Comparison of ENCODE assay signal across 14 mouse cellular contexts in the genomic region with DNA sequence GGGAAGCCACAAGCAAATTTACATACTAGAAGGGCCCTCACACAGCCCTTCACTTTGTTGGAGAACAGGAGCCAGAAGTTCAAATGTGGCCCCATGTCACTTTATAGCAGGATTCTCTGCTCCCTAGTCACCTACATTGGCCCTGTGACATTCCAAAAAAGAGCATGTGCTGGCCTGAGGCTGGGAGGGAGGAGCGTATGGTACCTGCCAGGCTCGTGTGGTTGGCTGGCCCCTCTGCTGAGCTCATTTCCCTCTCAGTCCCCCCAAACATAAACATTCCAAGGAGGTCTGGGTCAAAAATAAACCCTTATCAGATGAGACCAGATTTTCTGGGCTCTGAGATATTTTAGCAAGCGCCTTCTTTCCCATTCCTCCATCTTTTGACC. TPM values are rescaled to one million over a fixed set of nuclear protein-coding genes. Genes with fewer than 3 reads are reported as not detected.
DNase-seq lines count a peak whose midpoint lies in the region; ATAC-seq lines count a peak whose summit lies in the region.
"Had no signal": no experiment of that assay in that cellular context is flagged by ENCODE, and none has a peak within 500 bp of the region (broad histone marks: within the 10 kb centered on the region; RNA-seq: fewer than 3 reads in every experiment).

No protein-coding gene starts in this region.

- H3K27me3 ChIP-seq in hindbrain, embryonic 14.5 days (ENCODE audit: control insufficient read depth, insufficient read depth, low read length): no peaks in the 10 kb centered on the region
- H3K27me3 ChIP-seq in hindbrain, embryonic 12.5 days: no peaks in the 10 kb centered on the region
- H3K27me3 ChIP-seq in lung, embryonic 15.5 days: no peaks in the 10 kb centered on the region
- no peaks in the 10 kb centered on the region for H3K27me3 ChIP-seq in hindbrain, embryonic 16.5 days (replicated peaks; ENCODE audit: control insufficient read depth, insufficient read depth, low read length)
- H3K27me3 ChIP-seq: embryonic facial prominence, embryonic 13.5 days; heart, embryonic 15.5 days had no signal

- H3K4me3 ChIP-seq in hindbrain, embryonic 14.5 days (replicated peaks; ENCODE audit: low read length): no peak overlapping the region
- H3K4me3 ChIP-seq in hindbrain, embryonic 12.5 days: no peak overlapping the region
- no peak overlapping the region for H3K4me3 ChIP-seq in lung, embryonic 15.5 days
- no peak overlapping the region for H3K4me3 ChIP-seq in hindbrain, embryonic 16.5 days (ENCODE audit: low read length)
- H3K4me3 ChIP-seq: embryonic facial prominence, embryonic 13.5 days; forebrain, embryonic 10.5 days; heart, embryonic 15.5 days; left cerebral cortex, adult 2 months; limb, embryonic 10.5 days had no signal

- no peak overlapping the region for H3K27ac ChIP-seq in hindbrain, embryonic 14.5 days
- no peak overlapping the region for H3K27ac ChIP-seq in hindbrain, embryonic 12.5 days
- H3K27ac ChIP-seq in lung, embryonic 15.5 days: no peak overlapping the region
- H3K27ac ChIP-seq in hindbrain, embryonic 16.5 days (ENCODE audit: low read depth, low read length): no peak overlapping the region
- H3K27ac ChIP-seq: embryonic facial prominence, embryonic 13.5 days; forebrain, embryonic 10.5 days; heart, embryonic 15.5 days; left cerebral cortex, adult 2 months; limb, embryonic 10.5 days had no signal

- DNase-seq in hindbrain, embryonic 14.5 days (ENCODE audit: low spot score): no peak
- no peak for DNase-seq in lung, postnatal 36 days
- DNase-seq in right cerebral cortex, adult 2 months (ENCODE audit: low spot score in 2 of 2): no peak

- no peak overlapping the region for H3K9ac ChIP-seq in hindbrain, embryonic 14.5 days
- H3K9ac ChIP-seq in hindbrain, embryonic 12.5 days: no peak overlapping the region
- H3K9ac ChIP-seq in lung, embryonic 15.5 days: no peak overlapping the region
- H3K9ac ChIP-seq in hindbrain, embryonic 16.5 days (ENCODE audit: low read depth, low read length): no peak overlapping the region
- H3K9ac ChIP-seq: embryonic facial prominence, embryonic 13.5 days; heart, embryonic 15.5 days had no signal

- H3K4me1 ChIP-seq in hindbrain, embryonic 14.5 days (replicated peaks; ENCODE audit: control insufficient read depth, insufficient read depth, low read length): no peaks in the 10 kb centered on the region
- peaks cover 2% of the 10 kb centered on the region; the same call in 1 of the 2 replicates for H3K4me1 ChIP-seq in hindbrain, embryonic 12.5 days
- H3K4me1 ChIP-seq in lung, embryonic 15.5 days: 0 out of 2 replicates have a peak, but pooled peaks cover 6% of the 10 kb centered on the region
- H3K4me1 ChIP-seq in hindbrain, embryonic 16.5 days (ENCODE audit: control insufficient read depth, insufficient read depth, low read depth, low read length): no peaks in the 10 kb centered on the region
- H3K4me1 ChIP-seq: embryonic facial prominence, embryonic 13.5 days; forebrain, embryonic 10.5 days; heart, embryonic 15.5 days; limb, embryonic 10.5 days had no signal

- peaks cover 93% of the 10 kb centered on the region for H3K36me3 ChIP-seq in hindbrain, embryonic 14.5 days (replicated peaks; ENCODE audit: control insufficient read depth, insufficient read depth)
- peaks cover 87% of the 10 kb centered on the region for H3K36me3 ChIP-seq in hindbrain, embryonic 12.5 days
- peaks cover 79% of the 10 kb centered on the region for H3K36me3 ChIP-seq in lung, embryonic 15.5 days
- peaks cover 52% of the 10 kb centered on the region for H3K36me3 ChIP-seq in hindbrain, embryonic 16.5 days (ENCODE audit: control insufficient read depth, insufficient read depth, low read length)

- H3K4me2 ChIP-seq in hindbrain, embryonic 14.5 days (replicated peaks): no peak overlapping the region
- no peak overlapping the region for H3K4me2 ChIP-seq in hindbrain, embryonic 12.5 days (replicated peaks)
- no peak overlapping the region for H3K4me2 ChIP-seq in lung, embryonic 15.5 days
- no peak overlapping the region for H3K4me2 ChIP-seq in hindbrain, embryonic 16.5 days (ENCODE audit: low read length)
- H3K4me2 ChIP-seq: embryonic facial prominence, embryonic 13.5 days; heart, embryonic 15.5 days; liver, embryonic 11.5 days had no signal

- WGBS in hindbrain, embryonic 14.5 days: 80% methylated on average over 3 of the region's 3 CpGs
- 76% methylated on average over 3 of the region's 3 CpGs for WGBS in hindbrain, embryonic 12.5 days
- 29% methylated on average over 3 of the region's 3 CpGs for WGBS in lung, embryonic 15.5 days
- WGBS in hindbrain, embryonic 16.5 days: 78% methylated on average over 3 of the region's 3 CpGs

- peak; percentile 21; the same call in 1 of the 2 replicates for ATAC-seq in hindbrain, embryonic 14.5 days (ENCODE audit: low FRiP score)
- ATAC-seq in hindbrain, embryonic 12.5 days (ENCODE audit: low FRiP score): no peak
- ATAC-seq in lung, embryonic 15.5 days (ENCODE audit: borderline replicate concordance, extremely low read depth, low FRiP score, low TSS enrichment): 0 out of 2 replicates have a peak, but pooled peaks have one; percentile 46
- ATAC-seq in erythroblast, adult 5-6 weeks (replicated peaks; ENCODE audit: low FRiP score, poor library complexity, severe bottlenecking): peak; percentile 52; the same call in 1 of the 2 replicates
- peak; percentile 38; the same call in 1 of the 2 replicates for ATAC-seq in hindbrain, embryonic 16.5 days

- H3K9me3 ChIP-seq in hindbrain, embryonic 14.5 days (ENCODE audit: control insufficient read depth, low read length): no peaks in the 10 kb centered on the region
- H3K9me3 ChIP-seq in hindbrain, embryonic 12.5 days (replicated peaks): no peaks in the 10 kb centered on the region
- no peaks in the 10 kb centered on the region for H3K9me3 ChIP-seq in lung, embryonic 15.5 days
- no peaks in the 10 kb centered on the region for H3K9me3 ChIP-seq in hindbrain, embryonic 16.5 days (ENCODE audit: control insufficient read depth, low read length)
- H3K9me3 ChIP-seq: embryonic facial prominence, embryonic 13.5 days; forebrain, embryonic 10.5 days; heart, embryonic 15.5 days; limb, embryonic 10.5 days had no signal

RNA-seq across cellular contexts. Expression of a gene that starts 20.4 kb away (rescaled TPM):
- 32.2 and 36.0 TPM in 2 replicates for polyA plus RNA-seq in hindbrain, embryonic 14.5 days (2014; fragmentation: Nextera tagmentation; extraction: Ambion mirVana)
- 40.5 and 44.3 TPM in 2 replicates for polyA plus RNA-seq in hindbrain, embryonic 12.5 days (2016; fragmentation: Nextera tagmentation; extraction: Ambion mirVana)
- polyA plus RNA-seq in lung, embryonic 15.5 days (2015; fragmentation: Nextera tagmentation; extraction: Ambion mirVana): 30.8 and 33.3 TPM in 2 replicates
- total RNA-seq in erythroblast, adult 5-6 weeks (2015; ENCODE audit: low replicate concordance): 6.0 and 6.9 TPM in 2 replicates
- 5.1 and 10.5 TPM in 2 replicates for total RNA-seq in erythroblast, adult 5-6 weeks (2017; ENCODE audit: low replicate concordance)
- 27.8 and 30.3 TPM in 2 replicates for polyA plus RNA-seq in hindbrain, embryonic 16.5 days (2015; fragmentation: Nextera tagmentation; extraction: Ambion mirVana)

RNA-seq across cellular contexts. Expression of a gene that starts 23.3 kb away (rescaled TPM):
- polyA plus RNA-seq in hindbrain, embryonic 14.5 days (2014; fragmentation: Nextera tagmentation; extraction: Ambion mirVana): 24.1 and 24.8 TPM in 2 replicates
- 32.9 and 35.3 TPM in 2 replicates for polyA plus RNA-seq in hindbrain, embryonic 12.5 days (2016; fragmentation: Nextera tagmentation; extraction: Ambion mirVana)
- polyA plus RNA-seq in lung, embryonic 15.5 days (2015; fragmentation: Nextera tagmentation; extraction: Ambion mirVana): 25.7 and 25.8 TPM in 2 replicates
- not detected in 2 replicates for total RNA-seq in erythroblast, adult 5-6 weeks (2015; ENCODE audit: low replicate concordance)
- 0.68 TPM in 1 of 2 replicates, not detected in the other for total RNA-seq in erythroblast, adult 5-6 weeks (2017; ENCODE audit: low replicate concordance)
- 30.1 and 30.8 TPM in 2 replicates for polyA plus RNA-seq in hindbrain, embryonic 16.5 days (2015; fragmentation: Nextera tagmentation; extraction: Ambion mirVana)

RNA-seq across cellular contexts. Expression of a gene that starts 52.7 kb away (rescaled TPM):
- polyA plus RNA-seq in hindbrain, embryonic 14.5 days (2014; fragmentation: Nextera tagmentation; extraction: Ambion mirVana): 2.8 and 4.0 TPM in 2 replicates
- 3.8 and 4.1 TPM in 2 replicates for polyA plus RNA-seq in hindbrain, embryonic 12.5 days (2016; fragmentation: Nextera tagmentation; extraction: Ambion mirVana)
- polyA plus RNA-seq in lung, embryonic 15.5 days (2015; fragmentation: Nextera tagmentation; extraction: Ambion mirVana): 17.3 and 21.0 TPM in 2 replicates
- total RNA-seq in erythroblast, adult 5-6 weeks (2015; ENCODE audit: low replicate concordance): not detected in 2 replicates
- total RNA-seq in erythroblast, adult 5-6 weeks (2017; ENCODE audit: low replicate concordance): 0.84 TPM in 1 of 2 replicates, not detected in the other
- 3.1 and 3.2 TPM in 2 replicates for polyA plus RNA-seq in hindbrain, embryonic 16.5 days (2015; fragmentation: Nextera tagmentation; extraction: Ambion mirVana)
- total RNA-seq: hematopoietic stem cell, adult 5-6 weeks had no signal
